In the genomic region with DNA sequence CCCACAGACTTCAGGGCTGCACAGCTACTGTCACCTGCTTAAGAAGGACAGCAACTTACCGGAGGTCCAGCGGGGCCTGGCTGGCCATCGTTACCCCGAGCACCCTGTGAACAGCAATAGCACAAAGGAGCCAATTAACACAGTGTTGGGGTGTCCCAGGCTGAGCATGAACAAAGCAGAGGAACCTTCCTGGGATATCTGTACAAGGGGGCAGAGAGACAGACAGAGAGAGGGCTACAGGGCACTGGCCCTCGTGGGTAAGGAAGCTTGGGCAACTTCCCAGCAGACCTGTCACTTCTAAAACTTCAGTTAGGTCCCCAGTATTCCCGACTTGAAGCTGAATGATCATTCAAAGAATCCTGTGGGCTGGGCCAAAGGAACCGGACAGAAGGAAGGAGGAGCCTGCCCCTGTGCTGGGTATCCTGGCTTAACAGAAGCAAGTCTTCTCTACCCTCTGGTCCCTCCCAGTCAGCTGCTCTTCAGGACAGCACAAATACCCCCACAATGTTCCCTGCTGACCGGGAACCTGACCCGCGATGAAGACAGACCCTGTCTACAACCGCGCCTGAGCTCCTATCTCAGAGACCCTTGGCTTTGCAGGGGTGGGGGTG, we compare ENCODE assay signal across 13 mouse cellular contexts. TPM values are rescaled to one million over a fixed set of nuclear protein-coding genes. Genes with fewer than 3 reads are reported as not detected.
DNase-seq lines count a peak whose midpoint lies in the region; ATAC-seq lines count a peak whose summit lies in the region.
"Had no signal": no experiment of that assay in that cellular context is flagged by ENCODE, and none has a peak within 500 bp of the region (broad histone marks: within the 10 kb centered on the region; RNA-seq: fewer than 3 reads in every experiment).

No protein-coding gene starts in this region.

- DNase-seq in kidney, postnatal 14 days: no peak
- DNase-seq in embryo, embryonic 9.5 days (ENCODE audit: extremely low spot score): peak; percentile 55
- no peak for DNase-seq in neural tube, embryonic 11.5 days (ENCODE audit: low spot score)
- no peak for DNase-seq in gastrocnemius, adult 18-20 months (ENCODE audit: low spot score)
- no peak for DNase-seq in cerebellum, adult 9-10 months
- DNase-seq: adrenal gland, adult 8-10 months; layer of hippocampus, postnatal 36 days; thymus, postnatal 14 days had no signal

- WGBS in kidney, embryonic 15.5 days: 28% methylated on average over 12 of the region's 12 CpGs
- WGBS in hindbrain, embryonic 12.5 days: 9% methylated on average over 12 of the region's 12 CpGs
- WGBS in neural tube, embryonic 11.5 days: 11% methylated on average over 12 of the region's 12 CpGs

- H3K9me3 ChIP-seq in kidney, embryonic 15.5 days (replicated peaks): no peaks in the 10 kb centered on the region
- H3K9me3 ChIP-seq in hindbrain, embryonic 12.5 days (replicated peaks): no peaks in the 10 kb centered on the region
- no peaks in the 10 kb centered on the region for H3K9me3 ChIP-seq in neural tube, embryonic 11.5 days (ENCODE audit: control insufficient read depth, low read length)
- H3K9me3 ChIP-seq: heart, embryonic 15.5 days; lung, embryonic 15.5 days had no signal

- no peaks in the 10 kb centered on the region for H3K36me3 ChIP-seq in kidney, embryonic 15.5 days
- H3K36me3 ChIP-seq in hindbrain, embryonic 12.5 days: peaks cover 53% of the 10 kb centered on the region
- H3K36me3 ChIP-seq in neural tube, embryonic 11.5 days (ENCODE audit: control insufficient read depth, insufficient read depth, low read length): peaks cover 20% of the 10 kb centered on the region
- H3K36me3 ChIP-seq: heart, embryonic 15.5 days; lung, embryonic 15.5 days had no signal

- H3K4me2 ChIP-seq in kidney, embryonic 15.5 days: 0 out of 2 replicates have a peak overlapping the region, but pooled peaks have one; percentile 46
- H3K4me2 ChIP-seq in hindbrain, embryonic 12.5 days (replicated peaks): peak overlapping the region; percentile 41; the same call in 1 of the 2 replicates
- no peak overlapping the region for H3K4me2 ChIP-seq in neural tube, embryonic 11.5 days (ENCODE audit: low read depth)
- H3K4me2 ChIP-seq: heart, embryonic 15.5 days; lung, embryonic 15.5 days had no signal

- H3K27me3 ChIP-seq in kidney, embryonic 15.5 days: 0 out of 2 replicates have a peak, but pooled peaks cover 4% of the 10 kb centered on the region
- no peaks in the 10 kb centered on the region for H3K27me3 ChIP-seq in hindbrain, embryonic 12.5 days
- no peaks in the 10 kb centered on the region for H3K27me3 ChIP-seq in neural tube, embryonic 11.5 days (ENCODE audit: control insufficient read depth, insufficient read depth, low read length)

- H3K4me1 ChIP-seq in kidney, embryonic 15.5 days: peaks cover 56% of the 10 kb centered on the region
- peaks cover 61% of the 10 kb centered on the region for H3K4me1 ChIP-seq in hindbrain, embryonic 12.5 days
- peaks cover 40% of the 10 kb centered on the region for H3K4me1 ChIP-seq in neural tube, embryonic 11.5 days (ENCODE audit: control insufficient read depth, insufficient read depth, low read length)

- H3K4me3 ChIP-seq in kidney, embryonic 15.5 days (replicated peaks): no peak overlapping the region
- no peak overlapping the region for H3K4me3 ChIP-seq in hindbrain, embryonic 12.5 days
- no peak overlapping the region for H3K4me3 ChIP-seq in neural tube, embryonic 11.5 days (ENCODE audit: low read depth, low read length)
- H3K4me3 ChIP-seq: heart, embryonic 15.5 days; lung, embryonic 15.5 days had no signal

- H3K9ac ChIP-seq in kidney, embryonic 15.5 days: no peak overlapping the region
- H3K9ac ChIP-seq in hindbrain, embryonic 12.5 days: peak overlapping the region; percentile 64; the same call in 1 of the 2 replicates
- peak overlapping the region; percentile 11 for H3K9ac ChIP-seq in neural tube, embryonic 11.5 days (ENCODE audit: low read length)
- H3K9ac ChIP-seq: heart, embryonic 15.5 days; lung, embryonic 15.5 days had no signal

- H3K27ac ChIP-seq in kidney, embryonic 15.5 days: peak overlapping the region; percentile 89
- H3K27ac ChIP-seq in hindbrain, embryonic 12.5 days: peak overlapping the region; percentile 94
- H3K27ac ChIP-seq in neural tube, embryonic 11.5 days (ENCODE audit: low read depth, low read length): peak overlapping the region; percentile 83

- ATAC-seq in kidney, embryonic 15.5 days (replicated peaks; ENCODE audit: low FRiP score): no peak
- no peak for ATAC-seq in hindbrain, embryonic 12.5 days (ENCODE audit: low FRiP score)
- no peak for ATAC-seq in neural tube, embryonic 11.5 days (ENCODE audit: insufficient read depth, low FRiP score, low TSS enrichment)

RNA-seq across cellular contexts. Expression of a gene that starts 13.1 kb away (rescaled TPM):
- polyA plus RNA-seq in kidney, embryonic 15.5 days (2015; fragmentation: Nextera tagmentation; extraction: Ambion mirVana): 18.9 and 27.0 TPM in 2 replicates
- 459 and 487 TPM in 2 replicates for polyA plus RNA-seq in hindbrain, embryonic 12.5 days (2016; fragmentation: Nextera tagmentation; extraction: Ambion mirVana)
- polyA plus RNA-seq in neural tube, embryonic 11.5 days (2014; fragmentation: Nextera tagmentation; extraction: Ambion mirVana): 208 and 219 TPM in 2 replicates
- under 1 TPM; 0.19 to 0.37 TPM for total RNA-seq in gastrocnemius, adult 18-20 months (2021)
- total RNA-seq: monocyte, adult 5-6 weeks had no signal

RNA-seq across cellular contexts. Expression of a gene that starts 27.4 kb away (rescaled TPM):
- 46.5 and 51.7 TPM in 2 replicates for polyA plus RNA-seq in kidney, embryonic 15.5 days (2015; fragmentation: Nextera tagmentation; extraction: Ambion mirVana)
- polyA plus RNA-seq in hindbrain, embryonic 12.5 days (2016; fragmentation: Nextera tagmentation; extraction: Ambion mirVana): 44.0 and 49.5 TPM in 2 replicates
- 50.2 and 55.9 TPM in 2 replicates for polyA plus RNA-seq in neural tube, embryonic 11.5 days (2014; fragmentation: Nextera tagmentation; extraction: Ambion mirVana)
- 1 to 10 TPM; 5.8 to 7.4 TPM for total RNA-seq in gastrocnemius, adult 18-20 months (2021)
